Mouse (Mus musculus): Measurements from ENCODE around the gene Ces1f.

GRCm38 (mm10) chr8:93273321-93273720 lies 6.2 kb downstream of the Ces1f start:
- TF ChIP-seq POLR2A (IDR thresholded peaks at IDR 0.05; ENCODE audit: borderline replicate concordance, control insufficient read depth, low read depth, low read length): no peak
- no peak for TF ChIP-seq CTCF (IDR thresholded peaks at IDR 0.05; ENCODE audit: control insufficient read depth, insufficient read depth, low read length)

Measured in bone marrow, adult 2 months (tissue).